Mouse (Mus musculus) retina, adult 2 months (tissue): Measurements from ENCODE around the gene Apod.
A peak's percentile ranks its signal among the peaks of the same experiment; 100 is the strongest.
"Not testable (repeated sequence)": the region's sequence is repeated elsewhere in the genome, so short reads cannot be mapped to it uniquely, and the experiment has no call there.

Experiments
- DNase-seq: peaks from one replicate; pipeline ENCODE4 v3.0.0-alpha.2; 2012; ENCODE audit warnings: low read depth, low spot score

The Apod gene

GRCm38 (mm10) chr16:31321501-31321900, 6.9 kb upstream of the Apod start:
- no peak for DNase-seq

GRCm38 (mm10) chr16:31320954-31321353, 6.3 kb upstream of the Apod start:
- peak; percentile 25 for DNase-seq

GRCm38 (mm10) chr16:31319723-31320122, 5.1 kb upstream of the Apod start:
- DNase-seq, result not testable (repeated sequence)

GRCm38 (mm10) chr16:31319316-31319715, 4.7 kb upstream of the Apod start:
- no peak for DNase-seq

GRCm38 (mm10) chr16:31318418-31318817, 3.8 kb upstream of the Apod start:
- DNase-seq, result no peak

- not testable (repeated sequence) for DNase-seq
Measured at GRCm38 (mm10) chr16:31316246-31317143, 1.9 kb upstream of the Apod start.

GRCm38 (mm10) chr16:31315294-31315693, 686 bp upstream of the Apod start:
- DNase-seq, result no peak

- DNase-seq, result no peak
Measured at GRCm38 (mm10) chr16:31313611-31314010, 997 bp downstream of the Apod start.

GRCm38 (mm10) chr16:31312296-31312695, 2.3 kb downstream of the Apod start:
- DNase-seq, result no peak

- no peak for DNase-seq
Measured at GRCm38 (mm10) chr16:31305199-31305919, 9.2 kb downstream of the Apod start.

GRCm38 (mm10) chr16:31303276-31303675, 11.3 kb downstream of the Apod start:
- DNase-seq, result no peak

GRCm38 (mm10) chr16:31300883-31301532, 13.6 kb downstream of the Apod start:
- DNase-seq, result no peak

- DNase-seq, result no peak
Measured at GRCm38 (mm10) chr16:31300467-31300866, 14.1 kb downstream of the Apod start.

GRCm38 (mm10) chr16:31299960-31300353, 14.7 kb downstream of the Apod start:
- no peak for DNase-seq

GRCm38 (mm10) chr16:31299164-31299959, 15.2 kb downstream of the Apod start:
- no peak for DNase-seq

GRCm38 (mm10) chr16:31297113-31297512, 17.5 kb downstream of the Apod start:
- no peak for DNase-seq

GRCm38 (mm10) chr16:31293761-31294160, 20.8 kb downstream of the Apod start:
- no peak for DNase-seq

GRCm38 (mm10) chr16:31290751-31291365, 23.8 kb downstream of the Apod start:
- DNase-seq, result no peak

- no peak for DNase-seq
Measured at GRCm38 (mm10) chr16:31290281-31290680, 24.3 kb downstream of the Apod start.

- DNase-seq, result no peak
Measured at GRCm38 (mm10) chr16:31287712-31288111, 26.9 kb downstream of the Apod start.
